Mouse (Mus musculus) adrenal gland, adult 18-20 months (tissue): ENCODE results near the gene Ddb2. TPM values are rescaled to one million over a fixed set of nuclear protein-coding genes. Genes with fewer than 3 reads are reported as not detected.

Source experiments
- total RNA-seq, 2 experiments: library from RNA; stranded (reverse); gene quantifications; 1 replicate in 1 of 2; 2 replicates in 1 of 2; pipeline ENCODE4 v1.2.3; 2021

Gene Ddb2
- total RNA-seq, 2 experiments from 2014 or later, result 8.2 to 8.4 TPM

Other genes starting within 250 kb of the Ddb2 start
- gene Rapsn, start 201.4 kb downstream of the Ddb2 start, total RNA-seq, result 1 to 10 TPM in 1 of 2 experiments, under 1 TPM in 1; 0.93 to 1.6 TPM
- 100 to 1,000 TPM; 197 to 212 TPM for gene Psmc3, start 183.0 kb downstream of the Ddb2 start, total RNA-seq
- 10 to 100 TPM; 25.1 to 30.4 TPM for gene Slc39a13, start 166.6 kb downstream of the Ddb2 start, total RNA-seq
- 1 to 10 TPM; 5.3 to 9.9 TPM for gene Spi1, start 154.6 kb downstream of the Ddb2 start, total RNA-seq
- gene Mybpc3, start 118.8 kb downstream of the Ddb2 start, total RNA-seq, result under 1 TPM; 0.07 to 0.19 TPM
- 10 to 100 TPM; 22.2 TPM for gene Madd, start 53.1 kb downstream of the Ddb2 start, total RNA-seq
- 10 to 100 TPM; 22.2 to 53.1 TPM for gene Nr1h3, start 34.1 kb downstream of the Ddb2 start, total RNA-seq
- 10 to 100 TPM; 38.5 to 43.7 TPM for gene Acp2, start 34.1 kb downstream of the Ddb2 start, total RNA-seq
- 100 to 1,000 TPM in 1 of 2 experiments, 10 to 100 TPM in 1; 35.7 to 130 TPM for gene Pacsin3, start 19.0 kb upstream of the Ddb2 start, total RNA-seq
- gene Arfgap2, start 28.0 kb upstream of the Ddb2 start, total RNA-seq, result 100 to 1,000 TPM in 1 of 2 experiments, 10 to 100 TPM in 1; 94.6 to 107 TPM
- gene 1110051M20Rik, start 207.7 kb upstream of the Ddb2 start, total RNA-seq, result 10 to 100 TPM; 15.0 to 16.4 TPM
- 1 to 10 TPM; 4.8 TPM for gene Lrp4, start 220.5 kb upstream of the Ddb2 start, total RNA-seq